Mouse (Mus musculus): ENCODE results near the gene Prr7. TPM values are rescaled to one million over a fixed set of nuclear protein-coding genes. Genes with fewer than 3 reads are reported as not detected.

Prr7 gene
- total and polyA plus RNA-seq, 3 experiments: 0.86 to 1.1 (median 0.94) TPM

GRCm38 (mm10) chr13:55487578-55488498 lies 23.8 kb downstream of the Prr7 start, which contains the start of gene Dbn1:
TSS of gene Dbn1 (minus strand) at chr13:55488111.
- TF ChIP-seq POLR2A (IDR thresholded peaks at IDR 0.05; ENCODE audit: insufficient read depth, low read depth, low read length) (no peak), EP300 (IDR thresholded peaks at IDR 0.05; ENCODE audit: insufficient read depth, low read depth, low read length) (no peak), CTCF (IDR thresholded peaks at IDR 0.05) (no peak)
- Histone ChIP-seq H3K27ac (peak within 1 kb of the TSS; percentile 68), H3K9ac (ENCODE audit: low read depth, low read length) (peak within 1 kb of the TSS; percentile 86), H3K79me2 (replicated peaks; ENCODE audit: control insufficient read depth, insufficient read depth, low read length) (no peaks in the 10 kb centered on the region), H3K4me3 (peak within 1 kb of the TSS; percentile 73), H3K27me3 (ENCODE audit: control insufficient read depth, insufficient read depth, low read length) (no peaks in the 10 kb centered on the region), H3K36me3 (ENCODE audit: control insufficient read depth, insufficient read depth, low read length) (no peaks in the 10 kb centered on the region), H3K4me1 (ENCODE audit: control insufficient read depth, insufficient read depth, low read length) (peaks cover 2% of the 10 kb centered on the region)
- WGBS: 2% methylated on average over 59 of the region's 83 CpGs
- intact Hi-C loops (cut with DNase I): loop anchor here (2.0 kb wide), 1 partner anchor 23 kb away; no protein-coding TSS in a partner anchor
- peak; percentile 59 to 64 for DNase-seq

- no peaks in the 10 kb centered on the region for H3K27me3 ChIP-seq (ENCODE audit: control insufficient read depth, insufficient read depth, low read length)
- 30% methylated on average over 2 of the region's 2 CpGs for WGBS
- intact Hi-C loops (cut with DNase I): no loop called here
These were observed 30.2 kb downstream of the Prr7 start for GRCm38 (mm10) chr13:55494257-55494656.

GRCm38 (mm10) chr13:55494883-55495621 lies 31.0 kb downstream of the Prr7 start:
- intact Hi-C loops (cut with DNase I): no loop called here
- TF ChIP-seq CTCF (IDR thresholded peaks at IDR 0.05): no peak
- TF ChIP-seq EP300 (IDR thresholded peaks at IDR 0.05; ENCODE audit: insufficient read depth, low read depth, low read length): 0 out of 2 replicates have a peak, but pooled peaks have one; percentile 57
- TF ChIP-seq POLR2A (IDR thresholded peaks at IDR 0.05; ENCODE audit: insufficient read depth, low read depth, low read length): no peak
- no peaks in the 10 kb centered on the region for H3K4me1 ChIP-seq (ENCODE audit: control insufficient read depth, insufficient read depth, low read length)
- H3K36me3 ChIP-seq (ENCODE audit: control insufficient read depth, insufficient read depth, low read length): no peaks in the 10 kb centered on the region
- peak; percentile 50 to 78 for DNase-seq
- no peaks in the 10 kb centered on the region for H3K27me3 ChIP-seq (ENCODE audit: control insufficient read depth, insufficient read depth, low read length)
- H3K79me2 ChIP-seq (replicated peaks; ENCODE audit: control insufficient read depth, insufficient read depth, low read length): no peaks in the 10 kb centered on the region
- H3K4me3 ChIP-seq: no peak overlapping the region
- no peak overlapping the region for H3K27ac ChIP-seq
- H3K9ac ChIP-seq (ENCODE audit: low read depth, low read length): no peak overlapping the region
- 19% methylated on average over 18 of the region's 18 CpGs for WGBS

More at GRCm38 (mm10) chr13:55494257-55494656, 30.2 kb downstream of the Prr7 start:
- H3K4me3 ChIP-seq: no peak overlapping the region
- H3K36me3 ChIP-seq (ENCODE audit: control insufficient read depth, insufficient read depth, low read length): no peaks in the 10 kb centered on the region
- no peak overlapping the region for H3K9ac ChIP-seq (ENCODE audit: low read depth, low read length)
- H3K4me1 ChIP-seq (ENCODE audit: control insufficient read depth, insufficient read depth, low read length): no peaks in the 10 kb centered on the region
- no peak overlapping the region for H3K27ac ChIP-seq
- TF ChIP-seq CTCF (IDR thresholded peaks at IDR 0.05) (no peak), EP300 (IDR thresholded peaks at IDR 0.05; ENCODE audit: insufficient read depth, low read depth, low read length) (no peak), POLR2A (IDR thresholded peaks at IDR 0.05; ENCODE audit: insufficient read depth, low read depth, low read length) (no peak)
- H3K79me2 ChIP-seq (replicated peaks; ENCODE audit: control insufficient read depth, insufficient read depth, low read length): no peaks in the 10 kb centered on the region
- no peak for DNase-seq

- Histone ChIP-seq H3K79me2 (replicated peaks; ENCODE audit: control insufficient read depth, insufficient read depth, low read length) (no peaks in the 10 kb centered on the region), H3K36me3 (ENCODE audit: control insufficient read depth, insufficient read depth, low read length) (no peaks in the 10 kb centered on the region), H3K9ac (ENCODE audit: low read depth, low read length) (no peak overlapping the region), H3K27ac (no peak overlapping the region), H3K4me3 (no peak overlapping the region), H3K27me3 (ENCODE audit: control insufficient read depth, insufficient read depth, low read length) (no peaks in the 10 kb centered on the region), H3K4me1 (ENCODE audit: control insufficient read depth, insufficient read depth, low read length) (no peaks in the 10 kb centered on the region)
- WGBS: 55% methylated on average over 4 of the region's 4 CpGs
- no peak for DNase-seq
- TF ChIP-seq EP300 (IDR thresholded peaks at IDR 0.05; ENCODE audit: insufficient read depth, low read depth, low read length): no peak
- no peak for TF ChIP-seq POLR2A (IDR thresholded peaks at IDR 0.05; ENCODE audit: insufficient read depth, low read depth, low read length)
- TF ChIP-seq CTCF (IDR thresholded peaks at IDR 0.05): no peak
- intact Hi-C loops (cut with DNase I): no loop called here
These were observed 31.6 kb downstream of the Prr7 start for GRCm38 (mm10) chr13:55495702-55496101.

- TF ChIP-seq CTCF (IDR thresholded peaks at IDR 0.05) (no peak), POLR2A (IDR thresholded peaks at IDR 0.05; ENCODE audit: insufficient read depth, low read depth, low read length) (no peak), EP300 (IDR thresholded peaks at IDR 0.05; ENCODE audit: insufficient read depth, low read depth, low read length) (no peak)
These were observed 32.6 kb downstream of the Prr7 start for GRCm38 (mm10) chr13:55496661-55497060.

More at GRCm38 (mm10) chr13:55496661-55497060, 32.6 kb downstream of the Prr7 start:
- Histone ChIP-seq H3K27ac (no peak overlapping the region), H3K4me1 (ENCODE audit: control insufficient read depth, insufficient read depth, low read length) (no peaks in the 10 kb centered on the region), H3K79me2 (replicated peaks; ENCODE audit: control insufficient read depth, insufficient read depth, low read length) (no peaks in the 10 kb centered on the region), H3K27me3 (ENCODE audit: control insufficient read depth, insufficient read depth, low read length) (no peaks in the 10 kb centered on the region), H3K9ac (ENCODE audit: low read depth, low read length) (no peak overlapping the region), H3K4me3 (no peak overlapping the region), H3K36me3 (ENCODE audit: control insufficient read depth, insufficient read depth, low read length) (no peaks in the 10 kb centered on the region)
- whole genome bisulfite sequencing: 70% methylated on average over 6 of the region's 6 CpGs
- DNase-seq: no peak
- intact Hi-C loops (cut with DNase I): no loop called here
